Mouse (Mus musculus) 416B (cell line): ENCODE data around the gene Zfp655.
"Not testable (repeated sequence)": the region's sequence is repeated elsewhere in the genome, so short reads cannot be mapped to it uniquely, and the experiment has no call there.

Source experiments
- DNase-seq: peaks from one replicate; pipeline ENCODE4 v3.0.0; 2011; ENCODE audit warnings: low read depth

Zfp655 gene

GRCm38 (mm10) chr5:145231367-145231871, at the start of gene Zfp655:
Gene Zfp655 (plus strand): TSS chr5:145231715.
- DNase-seq = peak; percentile 96

DNA sequence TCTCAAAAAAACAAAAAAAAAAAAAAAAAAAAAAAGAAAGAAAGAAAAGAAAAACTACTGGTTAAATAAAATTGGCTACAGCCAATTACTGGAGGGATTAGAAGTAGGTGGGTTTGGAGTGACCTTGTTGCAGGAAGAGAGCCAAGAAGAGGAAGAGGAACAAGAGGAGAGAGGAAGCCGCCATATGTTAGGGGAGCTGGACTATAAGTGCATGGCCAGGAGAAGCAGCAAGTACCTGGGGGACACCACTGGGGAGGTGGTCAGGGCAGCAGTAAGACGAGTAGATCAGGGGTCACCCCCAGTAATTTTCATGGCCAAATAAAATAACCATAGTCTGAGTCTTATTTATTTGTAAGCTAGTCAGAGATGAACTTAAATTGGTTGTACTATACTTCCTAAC, 46.3 kb upstream of the Zfp655 start:
- DNase-seq = no peak

DNA sequence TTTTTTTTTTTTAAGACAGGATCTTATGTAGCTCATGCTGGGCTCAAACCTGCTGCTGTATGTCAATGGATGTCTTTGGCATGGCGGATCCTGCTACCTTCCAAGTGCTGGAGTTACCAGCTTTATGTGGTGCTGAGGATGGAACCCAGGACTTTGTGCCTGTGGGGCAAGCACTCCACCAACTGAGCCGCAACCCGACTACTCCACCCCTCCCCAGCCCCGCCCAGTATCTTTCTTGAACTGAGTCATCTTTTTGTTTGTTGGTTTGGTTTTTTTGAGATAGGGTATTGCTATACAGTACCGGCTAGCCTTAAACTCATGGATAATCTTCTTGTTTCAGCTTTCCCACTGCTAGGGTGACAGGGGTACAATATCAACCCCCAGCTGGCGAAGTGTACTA, 42.1 kb upstream of the Zfp655 start:
- DNase-seq = peak; percentile 18

DNA sequence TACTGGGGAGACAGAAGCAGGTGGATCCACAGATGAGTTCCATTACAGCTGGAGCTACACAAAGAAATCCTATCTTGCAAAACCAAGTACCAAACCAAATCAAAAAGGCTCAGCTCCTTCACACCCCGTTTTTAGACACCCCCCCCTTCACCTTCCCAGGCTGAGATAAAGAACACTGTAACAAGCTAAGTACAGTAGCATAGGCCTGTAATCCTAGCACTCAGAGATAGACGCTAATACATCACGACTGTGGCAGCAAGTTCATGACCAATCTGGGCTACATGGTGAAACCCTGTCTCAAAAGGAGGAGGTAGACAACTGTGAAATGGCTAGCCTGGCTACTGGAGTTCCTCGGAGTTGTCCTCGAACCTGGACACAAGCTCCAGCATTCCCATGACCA, 41.1 kb upstream of the Zfp655 start:
- no peak for DNase-seq

GRCm38 (mm10) chr5:145190875-145191798, 40.4 kb upstream of the Zfp655 start:
- DNase-seq = peak; percentile 92

- DNase-seq = no peak
Observed at GRCm38 (mm10) chr5:145191962-145192361, 39.6 kb upstream of the Zfp655 start, which contains the start of gene Atp5j2. Gene Atp5j2 (minus strand): TSS chr5:145192062.

- DNase-seq = peak; percentile 60
Observed at GRCm38 (mm10) chr5:145200387-145200786, 31.1 kb upstream of the Zfp655 start.

GRCm38 (mm10) chr5:145201321-145201991, 30.1 kb upstream of the Zfp655 start, which contains the start of gene Zkscan14:
Gene Zkscan14 (minus strand): TSS chr5:145201868.
- peak; percentile 95 for DNase-seq

DNA sequence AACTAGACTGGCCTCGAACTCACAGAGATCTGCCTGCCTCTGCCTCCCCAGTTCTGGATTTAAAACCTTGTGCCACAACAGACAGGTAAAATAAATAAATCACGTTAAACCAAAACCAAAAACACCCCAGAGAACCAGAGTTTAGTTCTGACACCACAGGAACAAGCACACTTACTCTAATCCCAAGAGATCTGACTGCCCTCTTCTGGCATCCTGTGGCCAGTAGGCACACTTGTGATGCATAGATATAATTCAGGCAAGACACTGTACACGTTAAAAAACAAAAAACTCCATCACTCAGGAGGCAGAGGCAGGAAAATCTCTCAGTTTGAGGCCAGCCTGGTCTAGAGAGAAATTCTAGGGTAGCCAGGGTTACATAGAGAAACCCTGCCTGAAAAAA, 29.1 kb upstream of the Zfp655 start:
- peak; percentile 62 for DNase-seq

GRCm38 (mm10) chr5:145203936-145204691, 27.4 kb upstream of the Zfp655 start, which contains the start of gene Zkscan5:
Gene Zkscan5 (plus strand): TSS chr5:145204562.
- peak; percentile 100 for DNase-seq

DNA sequence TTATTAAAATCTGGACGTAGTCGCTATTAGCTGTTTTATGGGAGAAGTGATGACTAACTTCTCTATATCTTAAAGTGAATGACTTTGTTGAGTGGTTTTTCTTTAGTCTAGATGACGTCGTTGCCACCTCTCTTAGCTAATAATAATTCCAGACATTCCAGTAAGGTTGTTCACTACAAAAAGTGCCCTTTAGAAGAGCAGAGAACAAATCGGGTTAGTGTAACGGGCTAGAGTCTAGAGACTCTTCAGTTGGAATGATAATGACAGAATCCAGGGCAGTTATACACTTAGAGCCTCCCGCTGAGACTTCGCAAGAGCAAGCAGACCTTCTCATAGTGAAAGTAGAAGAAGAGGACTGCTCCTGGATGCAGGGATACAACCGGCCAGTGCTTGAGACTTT, 26.5 kb upstream of the Zfp655 start:
- DNase-seq = peak; percentile 37

- DNase-seq = no peak
Observed at GRCm38 (mm10) chr5:145207385-145207784, 24.1 kb upstream of the Zfp655 start.

- DNase-seq = no peak
Observed at GRCm38 (mm10) chr5:145207954-145208353, 23.6 kb upstream of the Zfp655 start.

DNA sequence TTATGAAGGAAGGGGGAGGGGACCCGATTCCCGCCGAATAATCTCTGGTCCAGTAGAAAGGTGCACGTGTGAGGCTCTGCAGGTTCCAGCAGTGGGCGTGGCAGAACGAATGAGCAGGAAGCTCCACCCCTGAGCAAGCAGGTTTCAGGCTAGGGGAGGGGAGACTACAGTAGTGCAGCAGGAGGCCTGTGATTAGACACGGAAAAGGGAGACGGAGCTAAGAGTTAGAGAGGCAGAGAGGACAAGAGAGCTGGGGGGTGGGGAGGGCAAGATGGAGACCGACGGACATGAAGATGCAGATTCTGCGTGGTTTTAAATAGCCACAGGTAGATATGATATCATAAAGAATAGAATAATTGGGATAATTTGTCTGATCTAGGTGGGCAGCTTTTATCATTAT, 23.1 kb upstream of the Zfp655 start:
- DNase-seq = not testable (repeated sequence)

- no peak for DNase-seq
Observed at GRCm38 (mm10) chr5:145211340-145211739, 20.2 kb upstream of the Zfp655 start.

- DNase-seq = no peak
Observed at GRCm38 (mm10) chr5:145212216-145212615, 19.3 kb upstream of the Zfp655 start.

DNA sequence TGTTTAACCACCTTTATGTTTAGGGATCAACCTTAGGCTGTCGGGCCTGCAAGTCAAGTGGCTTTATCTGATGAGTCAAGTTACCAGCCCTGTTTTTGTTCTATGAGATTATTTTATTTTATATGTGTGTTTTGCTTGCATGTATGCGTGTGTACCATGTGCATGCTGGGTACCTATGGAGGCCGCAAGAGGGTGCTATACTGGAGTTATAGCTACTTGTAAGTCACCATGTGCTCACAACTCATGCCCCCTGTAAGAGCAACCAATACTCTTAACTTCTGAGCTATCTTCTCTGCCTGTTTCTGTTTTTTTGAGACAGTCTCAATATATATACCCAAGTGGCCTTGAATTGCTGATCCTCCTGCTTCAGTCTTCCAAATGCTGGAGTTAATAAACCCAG, 18.0 kb upstream of the Zfp655 start:
- no peak for DNase-seq

- DNase-seq = peak; percentile 57
Observed at GRCm38 (mm10) chr5:145214679-145215078, 16.8 kb upstream of the Zfp655 start.

- no peak for DNase-seq
Observed at GRCm38 (mm10) chr5:145217746-145218145, 13.8 kb upstream of the Zfp655 start.

- DNase-seq = no peak
Observed at GRCm38 (mm10) chr5:145218206-145218605, 13.3 kb upstream of the Zfp655 start.

DNA sequence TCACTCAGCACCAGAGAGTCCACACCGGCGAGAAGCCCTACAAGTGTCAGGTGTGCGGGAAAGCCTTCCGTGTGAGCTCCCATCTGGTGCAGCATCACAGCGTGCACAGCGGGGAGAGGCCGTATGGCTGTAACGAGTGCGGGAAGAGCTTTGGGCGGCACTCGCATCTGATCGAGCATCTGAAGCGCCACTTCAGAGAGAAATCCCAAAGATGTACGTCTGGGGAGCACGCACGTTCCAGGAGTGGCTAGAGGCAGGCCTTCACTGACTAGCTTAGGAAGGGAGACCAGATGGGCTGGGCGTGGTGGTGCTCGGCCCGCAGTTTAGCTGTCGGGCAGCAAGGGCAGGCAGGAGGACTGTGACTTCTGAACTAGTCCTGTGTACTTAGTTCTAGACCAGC, 12.8 kb upstream of the Zfp655 start:
- no peak for DNase-seq

DNA sequence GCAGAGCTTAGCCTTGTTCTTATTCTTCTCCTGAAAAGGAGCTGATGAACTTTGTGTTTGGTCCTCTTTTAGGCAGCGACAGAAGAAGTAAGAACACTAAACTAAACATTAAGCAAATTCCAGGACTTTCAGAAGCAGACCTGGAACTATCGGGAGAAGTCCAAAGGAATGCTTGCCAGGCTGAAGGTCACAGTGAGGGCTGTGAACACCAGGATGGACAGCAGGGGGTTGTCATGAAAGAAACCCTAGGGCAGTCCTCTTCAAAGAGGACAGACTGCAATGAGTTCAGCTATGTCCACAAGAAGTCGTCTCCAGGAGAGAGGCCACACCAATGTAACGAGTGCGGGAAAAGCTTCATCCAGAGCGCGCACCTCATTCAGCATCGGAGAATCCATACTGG, 11.5 kb upstream of the Zfp655 start:
- DNase-seq = no peak
